Mouse (Mus musculus): ENCODE measurements around the gene Dhx32. TPM values are rescaled to one million over a fixed set of nuclear protein-coding genes. Genes with fewer than 3 reads are reported as not detected.

Dhx32 gene
- total RNA-seq, 2 experiments from 2014 or later = 34.4 to 36.4 TPM

- DNase-seq (ENCODE audit: low spot score in 2 of 2) = peak in 1 of 2 experiments; percentile 12
Measured at GRCm38 (mm10) chr7:133775796-133776625, 6.5 kb downstream of the Dhx32 start.

DNA sequence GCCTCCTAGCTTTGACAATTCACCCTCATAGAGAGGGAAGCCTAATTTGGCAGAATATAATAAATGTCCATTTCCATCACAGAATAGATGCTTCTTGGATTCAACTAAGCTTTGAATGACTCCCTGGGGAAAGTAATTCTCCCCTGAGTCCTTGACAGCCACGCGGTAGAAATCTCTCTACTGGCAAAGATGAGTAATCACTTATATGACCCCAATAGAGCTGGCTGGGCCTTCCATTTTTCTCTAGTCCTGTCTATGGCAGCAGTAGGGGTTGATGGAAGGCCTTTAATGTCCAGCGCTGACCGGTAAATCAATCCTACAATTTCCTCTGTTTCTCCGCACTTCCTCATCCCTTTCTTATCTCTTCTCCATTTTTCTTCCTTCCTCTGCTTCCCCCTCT, 7.3 kb downstream of the Dhx32 start:
- no peak for DNase-seq (ENCODE audit: low spot score in 2 of 2)

DNA sequence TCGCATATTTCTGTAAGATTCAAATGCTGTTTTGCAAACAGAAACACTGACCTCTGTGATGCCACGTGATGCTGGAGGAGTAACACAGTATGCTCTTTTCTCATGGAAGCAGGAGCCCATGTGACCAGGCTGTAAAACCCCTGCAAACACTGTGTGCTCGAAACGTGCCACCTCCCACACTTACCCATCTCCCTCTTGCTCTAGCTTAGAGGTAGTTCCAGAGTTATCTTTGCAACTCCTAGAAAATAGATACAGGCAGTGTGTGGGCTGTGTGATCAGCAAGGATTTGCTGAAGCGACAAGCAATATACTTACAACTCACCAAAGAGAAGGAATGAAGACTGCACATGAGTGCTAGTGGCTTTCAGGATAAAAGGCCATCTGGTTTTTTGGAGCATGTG, 14.0 kb downstream of the Dhx32 start:
- no peak for DNase-seq (ENCODE audit: low spot score in 2 of 2)

DNA sequence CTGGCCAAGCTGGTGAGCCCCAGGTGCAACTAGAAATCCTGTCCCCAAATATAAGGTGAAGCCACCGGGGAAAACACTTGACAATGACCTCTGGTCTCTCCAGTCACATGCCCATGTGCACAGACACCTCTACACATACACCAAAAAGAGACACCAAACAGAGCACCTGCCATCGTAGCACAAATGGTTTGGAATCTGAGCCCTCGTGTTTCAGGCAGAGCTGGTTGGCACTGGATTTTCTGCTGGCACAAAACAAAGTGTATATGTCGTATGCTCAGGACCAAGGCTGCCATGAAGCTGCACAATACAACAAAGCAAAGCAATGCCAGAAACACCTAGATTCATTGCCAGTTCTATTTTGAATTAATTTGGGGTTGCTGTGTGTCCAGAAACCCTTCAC, 14.5 kb downstream of the Dhx32 start:
- DNase-seq (ENCODE audit: low spot score in 2 of 2) = no peak

- peak; percentile 55 to 65 for DNase-seq (ENCODE audit: low spot score in 2 of 2)
Measured at GRCm38 (mm10) chr7:133765849-133766243, 16.7 kb downstream of the Dhx32 start.

DNA sequence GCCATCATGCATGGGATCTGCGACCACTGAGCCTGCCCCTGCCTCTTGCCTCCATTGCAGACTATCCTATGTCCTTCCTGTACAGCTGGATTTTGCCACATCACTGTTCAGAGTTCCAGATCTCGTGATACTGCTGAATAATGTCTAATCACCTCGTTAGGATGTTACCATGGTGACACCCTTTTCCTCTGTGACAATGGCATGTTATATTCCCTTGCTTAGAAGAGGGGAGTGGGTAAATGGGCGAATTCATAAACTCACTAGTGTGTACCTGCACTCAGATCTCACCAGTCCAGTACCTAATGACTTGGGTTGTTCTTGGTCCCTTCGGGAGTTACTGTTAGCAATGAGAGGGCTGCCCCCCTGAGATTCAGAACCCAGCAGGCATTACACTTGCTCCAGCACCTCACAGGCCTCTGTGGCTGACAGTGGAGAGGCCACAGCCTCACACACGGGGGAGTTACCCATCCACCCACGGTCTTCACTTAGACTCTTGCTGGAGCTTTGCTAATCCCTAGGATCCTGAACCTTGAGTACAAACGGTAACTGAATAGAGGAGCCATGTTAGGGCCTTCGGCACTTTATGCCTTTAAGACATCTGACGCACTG, 17.2 kb downstream of the Dhx32 start:
- no peak for DNase-seq (ENCODE audit: low spot score in 2 of 2)

DNA sequence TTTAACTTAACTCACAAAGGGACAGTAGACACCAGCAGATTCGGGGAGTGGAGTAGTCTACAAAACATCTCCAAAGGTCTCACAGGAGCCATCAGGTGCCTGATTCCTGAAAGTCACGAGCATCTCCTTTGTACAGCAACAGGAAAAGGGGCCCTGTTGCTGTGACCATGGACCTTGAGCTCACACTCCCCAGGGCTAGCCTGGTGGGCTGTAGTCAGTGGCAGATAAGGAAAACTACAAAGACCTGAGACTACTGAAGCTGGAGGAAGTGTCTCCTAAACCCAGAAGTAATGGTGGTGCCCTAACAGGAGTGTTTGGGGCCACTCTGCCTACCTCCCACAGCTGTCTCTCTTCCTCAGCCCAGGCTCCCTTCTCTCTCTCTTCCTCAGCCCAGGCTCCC, 18.1 kb downstream of the Dhx32 start:
- DNase-seq (ENCODE audit: low spot score in 2 of 2) = no peak

DNA sequence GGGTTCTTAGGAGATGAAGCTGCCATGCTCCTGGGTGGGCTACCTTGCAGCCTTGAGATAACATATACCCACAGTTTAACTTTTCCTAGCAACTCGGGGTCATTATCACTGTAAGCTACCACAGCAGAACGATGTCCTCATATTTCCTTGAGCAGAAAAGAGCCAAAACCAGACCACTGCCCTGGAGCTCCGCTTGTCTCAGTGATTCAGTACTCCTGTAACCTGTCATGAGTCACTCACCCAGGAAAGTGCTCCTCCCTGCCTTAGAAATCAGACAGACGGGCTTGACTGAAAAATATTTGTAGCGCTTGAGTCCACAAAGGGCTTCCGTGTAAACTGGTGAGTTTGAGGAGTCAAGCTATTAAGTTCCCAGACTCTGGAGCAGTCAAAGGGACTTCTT, 19.8 kb downstream of the Dhx32 start:
- no peak for DNase-seq (ENCODE audit: low spot score in 2 of 2)

- no peak for DNase-seq (ENCODE audit: low spot score in 2 of 2)
Measured at GRCm38 (mm10) chr7:133759611-133760353, 22.7 kb downstream of the Dhx32 start.

- no peak for DNase-seq (ENCODE audit: low spot score in 2 of 2)
Measured at GRCm38 (mm10) chr7:133758716-133759115, 23.8 kb downstream of the Dhx32 start.

- DNase-seq (ENCODE audit: low spot score in 2 of 2) = no peak
Measured at GRCm38 (mm10) chr7:133757961-133758455, 24.5 kb downstream of the Dhx32 start.

GRCm38 (mm10) chr7:133751163-133751562, 31.4 kb downstream of the Dhx32 start:
- DNase-seq (ENCODE audit: low spot score in 2 of 2) = no peak

DNA sequence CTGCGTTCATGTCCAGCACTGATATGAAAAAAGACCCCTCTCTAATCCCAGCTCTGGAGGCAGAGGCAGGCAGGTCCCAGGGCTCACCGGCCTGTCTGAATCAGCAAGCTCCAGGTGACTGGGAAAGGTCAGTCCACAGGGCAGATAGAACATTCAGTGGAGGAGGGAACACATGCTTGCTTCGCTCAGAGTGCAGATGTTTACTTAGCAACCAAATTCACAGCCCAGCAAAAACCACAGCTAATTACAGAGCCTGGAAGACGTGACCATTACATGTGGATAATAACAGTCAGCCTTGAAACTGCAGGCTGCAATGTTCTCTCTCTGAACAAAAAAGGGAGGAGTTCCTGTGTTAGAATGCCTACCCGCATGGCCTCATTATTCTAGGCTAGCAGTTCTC, 31.9 kb downstream of the Dhx32 start:
- DNase-seq (ENCODE audit: low spot score in 2 of 2) = no peak

DNA sequence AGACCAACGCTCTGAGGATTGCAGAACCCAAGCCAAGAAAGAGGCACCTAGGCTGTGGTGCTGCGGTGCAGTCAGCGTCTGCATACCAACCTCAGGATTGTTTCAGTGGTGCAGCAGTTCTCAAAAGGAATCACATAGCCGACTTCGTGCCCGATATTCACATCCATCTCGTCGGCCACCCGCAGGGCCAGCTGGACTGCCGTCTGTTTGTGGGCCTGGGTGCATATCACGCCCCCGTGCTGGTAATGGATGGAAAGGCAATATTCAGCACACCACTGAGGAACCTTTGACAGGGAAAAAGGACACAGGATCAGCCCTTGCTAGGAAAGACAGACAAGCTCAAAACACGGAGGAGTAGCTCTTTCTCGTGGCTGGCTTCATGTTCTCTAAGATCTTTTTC, 33.8 kb downstream of the Dhx32 start:
- peak in 1 of 2 experiments; percentile 38 for DNase-seq (ENCODE audit: low spot score in 2 of 2)

- DNase-seq (ENCODE audit: low spot score in 2 of 2) = no peak
Measured at GRCm38 (mm10) chr7:133747372-133747771, 35.2 kb downstream of the Dhx32 start.

DNA sequence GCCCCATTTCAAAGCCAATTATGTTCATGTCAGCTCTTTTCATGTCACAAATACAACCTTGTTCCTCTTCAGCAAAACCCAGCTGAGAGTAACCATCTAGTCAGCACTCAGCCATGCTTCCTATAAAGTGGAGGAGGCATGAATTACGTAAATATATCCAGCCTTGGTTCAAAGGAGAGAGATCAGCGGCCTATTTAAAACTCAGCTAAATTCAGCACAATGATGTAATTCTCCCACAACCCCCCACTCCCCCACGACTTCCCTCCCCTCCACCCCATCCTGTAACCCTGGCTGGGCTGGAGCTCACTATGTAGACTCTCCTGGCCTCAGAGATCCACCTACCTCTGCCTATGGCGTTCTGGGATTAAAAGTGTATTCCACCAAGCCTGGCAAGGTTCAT, 37.8 kb downstream of the Dhx32 start:
- DNase-seq (ENCODE audit: low spot score in 2 of 2) = no peak

- DNase-seq (ENCODE audit: low spot score in 2 of 2) = no peak
Measured at GRCm38 (mm10) chr7:133744209-133744608, 38.3 kb downstream of the Dhx32 start.

GRCm38 (mm10) chr7:133743611-133744010, 38.9 kb downstream of the Dhx32 start:
- DNase-seq (ENCODE audit: low spot score in 2 of 2) = no peak

DNA sequence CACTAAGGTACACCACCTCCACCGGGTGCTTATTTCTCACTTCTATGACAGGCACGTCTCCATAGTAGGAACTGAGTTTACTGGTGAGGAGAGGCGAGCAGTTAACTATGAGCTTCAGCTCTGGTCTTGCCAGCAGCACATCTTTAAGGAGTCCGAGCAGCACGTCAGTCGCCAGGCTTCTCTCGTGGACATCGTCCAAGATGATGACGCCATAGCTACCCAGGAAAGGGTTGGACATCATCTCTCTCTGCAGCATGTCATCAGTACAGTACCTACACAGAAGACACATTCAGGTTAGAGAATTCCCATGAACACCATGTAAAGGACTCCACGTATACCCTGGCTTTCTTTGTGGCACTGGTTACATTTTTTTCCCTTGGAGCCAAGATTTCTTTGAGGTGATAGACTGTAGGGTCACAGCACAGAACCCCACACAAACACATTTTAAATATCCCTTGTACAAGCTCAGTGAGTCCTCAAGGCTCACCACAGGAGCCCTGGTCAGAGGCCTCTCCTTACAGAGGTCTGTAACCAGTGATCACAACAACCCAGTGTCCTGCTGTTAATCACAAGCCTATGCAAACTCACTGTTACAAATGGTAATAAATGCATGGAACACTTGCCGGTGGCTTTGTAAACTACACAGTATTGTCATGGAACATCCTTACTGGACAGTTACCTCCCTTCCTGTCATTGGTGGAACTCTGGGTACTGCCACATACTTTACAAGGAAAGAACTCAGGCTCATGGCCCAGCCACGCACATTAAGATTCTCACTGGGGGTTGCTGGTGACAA, 39.8 kb downstream of the Dhx32 start:
- no peak for DNase-seq (ENCODE audit: low spot score in 2 of 2)

- no peak for DNase-seq (ENCODE audit: low spot score in 2 of 2)
Measured at GRCm38 (mm10) chr7:133740558-133740957, 42.0 kb downstream of the Dhx32 start.
